Mouse (Mus musculus) hindbrain, embryonic 16.5 days (tissue): Measurements from ENCODE around the gene Nek6. TPM values are rescaled to one million over a fixed set of nuclear protein-coding genes. Genes with fewer than 3 reads are reported as not detected.
A peak's percentile ranks its signal among the peaks of the same experiment; 100 is the strongest.

Source experiments
- ATAC-seq: fragments of 200-750 bp; cut with Nextera tagmentation; 2 replicates; pipeline ENCODE4 v1.8.0; 2017; ENCODE audit warnings: moderate TSS enrichment, moderate library complexity
- H3K27ac ChIP-seq: fragments of 300-500 bp; sonication (generic); 2 replicates; pipeline ENCODE4 v1.5.1; 2014; ENCODE audit warnings: low read depth, mild to moderate bottlenecking, control low read depth, low read length, moderate library complexity
- H3K27me3 ChIP-seq: fragments of 300-500 bp; sonication (generic); replicated peaks from 2 replicates; pipeline ENCODE4 v1.6.1; 2014; ENCODE audit warnings: low read length; ENCODE audit not compliant: control insufficient read depth, insufficient read depth
- H3K36me3 ChIP-seq: fragments of 300-500 bp; sonication (generic); 2 replicates; pipeline ENCODE4 v1.6.1; 2014; ENCODE audit warnings: mild to moderate bottlenecking, low read length, moderate library complexity, mixed read lengths; ENCODE audit not compliant: control insufficient read depth, insufficient read depth
- H3K4me1 ChIP-seq: fragments of 300-500 bp; sonication (generic); 2 replicates; pipeline ENCODE4 v1.6.1; 2014; ENCODE audit warnings: low read depth, low read length; ENCODE audit not compliant: control insufficient read depth, insufficient read depth
- H3K4me2 ChIP-seq: fragments of 300-500 bp; sonication (generic); 2 replicates; pipeline ENCODE4 v1.6.1; 2014; ENCODE audit warnings: mild to moderate bottlenecking, low read length, control low read depth, moderate library complexity
- H3K4me3 ChIP-seq: fragments of 300-500 bp; sonication (generic); 2 replicates; pipeline ENCODE4 v1.5.1; 2014; ENCODE audit warnings: mild to moderate bottlenecking, low read length, control low read depth, moderate library complexity
- H3K9ac ChIP-seq: fragments of 300-500 bp; sonication (generic); 2 replicates; pipeline ENCODE4 v1.6.1; 2014; ENCODE audit warnings: low read depth, mild to moderate bottlenecking, control low read depth, low read length, moderate library complexity
- H3K9me3 ChIP-seq: fragments of 300-500 bp; sonication (generic); 2 replicates; pipeline ENCODE4 v1.6.1; 2014; ENCODE audit warnings: mild to moderate bottlenecking, low read length, moderate library complexity; ENCODE audit not compliant: control insufficient read depth
- WGBS: fragments of 180-500 bp; shearing (Covaris S2); extraction: QIAGEN DNeasy Blood & Tissue Kit; methylation state at CpG from one replicate; pipeline ENCODE4 v1.1.7; 2014; 5-methylcytosine and 5-hydroxymethylcytosine counted together
- polyA plus RNA-seq: library from polyadenylated mRNA; unstranded; fragments of >200 nt; fragmentation: Nextera tagmentation; extraction: Ambion mirVana; gene quantifications from 2 replicates; pipeline ENCODE4 v1.2.1, GENCODE M21; 2015

The Nek6 gene
- polyA plus RNA-seq, 1 experiment from 2014 or later: 65.4 TPM

GRCm38 (mm10) chr2:38502747-38503146 is 8.7 kb upstream of the Nek6 start:
- ATAC-seq: no peak
- Histone ChIP-seq H3K4me2 (no peak overlapping the region), H3K4me3 (no peak overlapping the region), H3K9ac (no peak overlapping the region), H3K4me1 (no peaks in the 10 kb centered on the region), H3K27ac (no peak overlapping the region), H3K27me3 (no peaks in the 10 kb centered on the region), H3K36me3 (no peaks in the 10 kb centered on the region), H3K9me3 (no peaks in the 10 kb centered on the region)
- WGBS: 88% methylated on average over 3 of the region's 3 CpGs

- Histone ChIP-seq H3K4me3 (no peak overlapping the region), H3K9me3 (no peaks in the 10 kb centered on the region), H3K4me1 (no peaks in the 10 kb centered on the region), H3K27ac (no peak overlapping the region), H3K27me3 (no peaks in the 10 kb centered on the region), H3K4me2 (no peak overlapping the region), H3K9ac (no peak overlapping the region), H3K36me3 (no peaks in the 10 kb centered on the region)
- 47% methylated on average over 6 of the region's 6 CpGs for WGBS
- ATAC-seq: 0 out of 2 replicates have a peak, but pooled peaks have one; percentile 45
These were observed 7.1 kb upstream of the Nek6 start for GRCm38 (mm10) chr2:38504311-38504710.

DNA sequence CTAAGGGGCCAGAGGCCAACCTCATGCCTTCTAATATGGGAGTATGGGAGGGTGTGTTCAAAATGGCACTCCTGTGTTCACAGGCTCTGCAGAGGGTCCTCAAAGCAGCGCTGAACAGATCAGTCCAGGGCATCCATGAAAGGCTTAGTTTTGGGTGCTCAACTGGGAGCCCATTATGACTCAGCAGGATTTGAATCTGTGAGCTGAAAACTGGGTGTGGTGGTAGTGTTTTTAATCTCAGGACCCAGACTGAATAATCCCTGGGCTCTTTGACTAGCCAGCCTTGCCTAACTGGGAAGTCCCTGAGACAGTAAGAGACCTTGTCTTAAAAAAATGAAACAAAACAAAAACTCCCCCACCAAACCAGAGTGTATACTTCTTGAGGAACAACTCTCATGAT is 4.3 kb upstream of the Nek6 start:
- WGBS: 86% methylated on average over 1 of the region's 1 CpGs
- Histone ChIP-seq H3K36me3 (no peaks in the 10 kb centered on the region), H3K4me3 (no peak overlapping the region), H3K4me2 (no peak overlapping the region), H3K9ac (no peak overlapping the region), H3K27me3 (no peaks in the 10 kb centered on the region), H3K9me3 (no peaks in the 10 kb centered on the region), H3K27ac (no peak overlapping the region), H3K4me1 (peaks cover 3% of the 10 kb centered on the region; the same call in 1 of the 2 replicates)
- no peak for ATAC-seq

GRCm38 (mm10) chr2:38509004-38509719 is 2.3 kb upstream of the Nek6 start:
- Histone ChIP-seq H3K27me3 (no peaks in the 10 kb centered on the region), H3K4me2 (no peak overlapping the region), H3K4me3 (no peak overlapping the region), H3K9ac (no peak overlapping the region), H3K27ac (no peak overlapping the region), H3K36me3 (no peaks in the 10 kb centered on the region), H3K9me3 (no peaks in the 10 kb centered on the region), H3K4me1 (peaks cover 5% of the 10 kb centered on the region)
- ATAC-seq: no peak
- WGBS: 76% methylated on average over 7 of the region's 7 CpGs

- peaks cover 9% of the 10 kb centered on the region for H3K4me1 ChIP-seq
- peak; percentile 50 for ATAC-seq
- H3K27ac ChIP-seq: no peak overlapping the region; the same call in 1 of the 2 replicates
- H3K9me3 ChIP-seq: no peaks in the 10 kb centered on the region
- no peaks in the 10 kb centered on the region for H3K27me3 ChIP-seq
- H3K4me3 ChIP-seq: no peak overlapping the region
- H3K36me3 ChIP-seq: no peaks in the 10 kb centered on the region
- no peak overlapping the region for H3K9ac ChIP-seq
- no peak overlapping the region for H3K4me2 ChIP-seq
- WGBS: 73% methylated on average over 1 of the region's 1 CpGs
These were observed 1.3 kb upstream of the Nek6 start for GRCm38 (mm10) chr2:38510120-38510519.

- Histone ChIP-seq H3K27me3 (no peaks in the 10 kb centered on the region), H3K4me1 (peaks cover 14% of the 10 kb centered on the region), H3K27ac (peak overlapping the region; percentile 86), H3K4me2 (peak overlapping the region; percentile 74), H3K9ac (peak overlapping the region; percentile 72), H3K9me3 (no peaks in the 10 kb centered on the region), H3K36me3 (no peaks in the 10 kb centered on the region), H3K4me3 (peak overlapping the region; percentile 77)
- 10% methylated on average over 16 of the region's 16 CpGs for WGBS
- no peak; the same call in 1 of the 2 replicates for ATAC-seq
These were observed 1.1 kb downstream of the Nek6 start for GRCm38 (mm10) chr2:38512308-38513182.

- H3K4me3 ChIP-seq: peak overlapping the region; percentile 9; the same call in 1 of the 2 replicates
- H3K4me1 ChIP-seq: peaks cover 14% of the 10 kb centered on the region
- H3K27me3 ChIP-seq: no peaks in the 10 kb centered on the region
- peak overlapping the region; percentile 74 for H3K4me2 ChIP-seq
- peak overlapping the region; percentile 24; the same call in 1 of the 2 replicates for H3K27ac ChIP-seq
- H3K9ac ChIP-seq: peak overlapping the region; percentile 18; the same call in 1 of the 2 replicates
- no peaks in the 10 kb centered on the region for H3K9me3 ChIP-seq
- 61% methylated on average over 2 of the region's 2 CpGs for WGBS
- H3K36me3 ChIP-seq: no peaks in the 10 kb centered on the region
- ATAC-seq: no peak
These were observed 1.7 kb downstream of the Nek6 start for GRCm38 (mm10) chr2:38513183-38513529.

DNA sequence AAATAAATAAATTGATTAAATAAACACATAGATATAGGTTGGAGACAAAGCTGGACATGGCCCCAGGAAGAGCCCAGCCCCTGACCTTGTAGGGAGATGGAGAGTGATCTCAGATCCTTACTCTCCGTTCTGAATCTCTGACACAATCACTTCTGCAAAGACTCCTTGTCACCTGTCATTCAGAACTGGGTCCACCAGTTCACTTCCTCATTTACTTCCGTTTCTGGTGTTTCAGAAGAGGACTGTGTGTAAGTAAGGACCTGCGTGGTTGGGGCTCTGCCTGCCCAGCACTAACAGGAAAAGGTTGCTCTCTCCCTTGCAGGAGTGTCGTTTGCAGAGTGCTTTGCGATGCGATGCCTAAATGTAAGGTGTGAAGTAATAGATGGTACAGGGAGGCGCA is 3.0 kb downstream of the Nek6 start:
- peaks cover 14% of the 10 kb centered on the region for H3K4me1 ChIP-seq
- ATAC-seq: no peak
- WGBS: 79% methylated on average over 7 of the region's 7 CpGs

GRCm38 (mm10) chr2:38515446-38515845 is 4.0 kb downstream of the Nek6 start:
- 10% methylated on average over 6 of the region's 6 CpGs for WGBS
- H3K4me3 ChIP-seq: no peak overlapping the region
- no peaks in the 10 kb centered on the region for H3K27me3 ChIP-seq
- H3K4me2 ChIP-seq: no peak overlapping the region
- peak; percentile 17; the same call in 1 of the 2 replicates for ATAC-seq
- H3K9ac ChIP-seq: 0 out of 2 replicates have a peak overlapping the region, but pooled peaks have one; percentile 25
- no peaks in the 10 kb centered on the region for H3K36me3 ChIP-seq
- H3K27ac ChIP-seq: no peak overlapping the region; the same call in 1 of the 2 replicates
- no peaks in the 10 kb centered on the region for H3K9me3 ChIP-seq
- H3K4me1 ChIP-seq: peaks cover 11% of the 10 kb centered on the region

More for the DNA sequence above, 3.0 kb downstream of the Nek6 start:
- H3K9me3 ChIP-seq: no peaks in the 10 kb centered on the region
- no peaks in the 10 kb centered on the region for H3K36me3 ChIP-seq
- no peak overlapping the region for H3K4me3 ChIP-seq
- H3K27me3 ChIP-seq: no peaks in the 10 kb centered on the region
- H3K27ac ChIP-seq: no peak overlapping the region
- no peak overlapping the region for H3K9ac ChIP-seq
- H3K4me2 ChIP-seq: no peak overlapping the region
